Mouse (Mus musculus): ENCODE data around the gene Gipr. TPM values are rescaled to one million over a fixed set of nuclear protein-coding genes. Genes with fewer than 3 reads are reported as not detected.

Gene Gipr
- total RNA-seq, 2 experiments from 2014 or later = 0.14 TPM; not detected in 1

GRCm38 (mm10) chr7:19109565-19109964 is 56.4 kb downstream of the Gipr start:
- DNase-seq = no peak
- intact Hi-C loops (cut with DNase I) = loop anchor here (5.0 kb wide), 1 partner anchor 42 kb away; no protein-coding TSS in a partner anchor

GRCm38 (mm10) chr7:19107436-19107835 is 58.5 kb downstream of the Gipr start:
- DNase-seq = no peak
- intact Hi-C loops (cut with DNase I) = loop anchor here (5.0 kb wide), 1 partner anchor 40 kb away; no protein-coding TSS in a partner anchor

Small RNA genes within 50 kb of the gene (microRNA-seq; reads per million reads assigned to microRNA genes)
- gene Mir330 (ENCODE audit: borderline number of aligned reads in 2 of 2) = 257 to 303 reads per million in 2 experiments

Other genes starting within 250 kb of the Gipr start
- gene Nova2, start 240.2 kb downstream of the Gipr start, total RNA-seq (2021) = 1 to 10 TPM; 4.8 to 7.7 TPM
- gene Nanos2, start 178.7 kb downstream of the Gipr start, total RNA-seq (2021) = not detected
- 1 to 10 TPM; 3.4 to 4.3 TPM for gene Mypop, start 174.9 kb downstream of the Gipr start, total RNA-seq (2021)
- gene Irf2bp1, start 162.1 kb downstream of the Gipr start, total RNA-seq (2021) = 10 to 100 TPM; 19.6 to 23.0 TPM
- not detected for gene Foxa3, start 142.6 kb downstream of the Gipr start, total RNA-seq (2021)
- 10 to 100 TPM; 85.2 to 86.8 TPM for gene Sympk, start 141.8 kb downstream of the Gipr start, total RNA-seq (2021)
- not detected for gene Rsph6a, start 111.4 kb downstream of the Gipr start, total RNA-seq (2021)
- 10 to 100 TPM; 48.8 to 52.4 TPM for gene Dmwd, start 89.9 kb downstream of the Gipr start, total RNA-seq (2021)
- gene Dmpk, start 82.3 kb downstream of the Gipr start, total RNA-seq (2021) = 100 to 1,000 TPM; 512 to 563 TPM
- 10 to 100 TPM in 1 of 2 experiments, 1 to 10 TPM in 1; 7.2 to 10.2 TPM for gene Six5, start 71.5 kb downstream of the Gipr start, total RNA-seq (2021)
- gene Gm4969, start 47.8 kb downstream of the Gipr start, total RNA-seq (2021) = not detected
- gene Fbxo46, start 46.3 kb downstream of the Gipr start, total RNA-seq (2021) = 1 to 10 TPM; 4.6 to 5.3 TPM
- 1 to 10 TPM; 3.8 to 4.8 TPM for gene Qpctl, start 16.8 kb downstream of the Gipr start, total RNA-seq (2021)
- 10 to 100 TPM; 66.8 to 67.0 TPM for gene Snrpd2, start 16.4 kb downstream of the Gipr start, total RNA-seq (2021)
- 10 to 100 TPM; 34.3 to 44.4 TPM for gene Eml2, start 10.3 kb upstream of the Gipr start, total RNA-seq (2021)
- gene Gpr4, start 46.4 kb upstream of the Gipr start, total RNA-seq (2021) = 10 to 100 TPM in 1 of 2 experiments, 1 to 10 TPM in 1; 7.9 to 10.6 TPM
- gene Opa3, start 62.2 kb upstream of the Gipr start, total RNA-seq (2021) = 10 to 100 TPM; 53.9 to 62.9 TPM
- 10 to 100 TPM; 32.6 to 36.1 TPM for gene Vasp, start 105.7 kb upstream of the Gipr start, total RNA-seq (2021)
- gene Ppm1n, start 113.9 kb upstream of the Gipr start, total RNA-seq (2021) = not detected
- 100 to 1,000 TPM; 137 to 148 TPM for gene Rtn2, start 116.5 kb upstream of the Gipr start, total RNA-seq (2021)
- gene Fosb, start 143.9 kb upstream of the Gipr start, total RNA-seq (2021) = under 1 TPM; 0.14 to 0.86 TPM
- 10 to 100 TPM; 43.4 to 48.0 TPM for gene Ercc1, start 178.7 kb upstream of the Gipr start, total RNA-seq (2021)
- 10 to 100 TPM; 10.4 to 11.2 TPM for gene Cd3eap, start 193.4 kb upstream of the Gipr start, total RNA-seq (2021)
- 10 to 100 TPM; 35.8 to 44.2 TPM for gene Ppp1r13l, start 193.6 kb upstream of the Gipr start, total RNA-seq (2021)
- 10 to 100 TPM; 11.8 to 12.0 TPM for gene Ercc2, start 215.9 kb upstream of the Gipr start, total RNA-seq (2021)
- gene Klc3, start 238.0 kb upstream of the Gipr start, total RNA-seq (2021) = under 1 TPM; 0.24 to 0.92 TPM
- gene Ckm, start 238.6 kb upstream of the Gipr start, total RNA-seq (2021) = 1,000 to 10,000 TPM; 3,967 to 4,539 TPM

Measured in heart, postnatal 36 days (tissue).